Mouse (Mus musculus) olfactory bulb, adult 2 months (tissue): ENCODE measurements around the gene Dhrs11.

Experiments used
- CTCF ChIP-seq: fragments of 200-500 bp; IDR thresholded peaks from 2 replicates; pipeline ENCODE4 v1.5.1; 2012; ENCODE audit warnings: low read depth, mild to moderate bottlenecking, low read length, moderate library complexity; ENCODE audit not compliant: insufficient read depth
- POLR2A ChIP-seq: fragments of 200-500 bp; IDR thresholded peaks from 2 replicates; pipeline ENCODE4 v1.6.1; 2012; ENCODE audit warnings: mild to moderate bottlenecking, low read depth, low read length, moderate library complexity; ENCODE audit not compliant: insufficient read depth

- no peak for TF ChIP-seq POLR2A
- no peak for TF ChIP-seq CTCF
These were observed 26.5 kb upstream of the Dhrs11 start for GRCm38 (mm10) chr11:84855285-84855684.
